Mouse (Mus musculus) bone marrow macrophage, adult 2 months (primary cell): ENCODE measurements around the gene Golt1a.

Experiments used
- CTCF ChIP-seq: IDR thresholded peaks from 2 replicates; pipeline ENCODE4 v1.5.1; 2012; ENCODE audit warnings: low read depth, mild to moderate bottlenecking, low read length, moderate library complexity
- POLR2A ChIP-seq: IDR thresholded peaks from 2 replicates; pipeline ENCODE4 v1.6.1; 2012; ENCODE audit warnings: mild to moderate bottlenecking, low read depth, low read length, borderline replicate concordance

DNA sequence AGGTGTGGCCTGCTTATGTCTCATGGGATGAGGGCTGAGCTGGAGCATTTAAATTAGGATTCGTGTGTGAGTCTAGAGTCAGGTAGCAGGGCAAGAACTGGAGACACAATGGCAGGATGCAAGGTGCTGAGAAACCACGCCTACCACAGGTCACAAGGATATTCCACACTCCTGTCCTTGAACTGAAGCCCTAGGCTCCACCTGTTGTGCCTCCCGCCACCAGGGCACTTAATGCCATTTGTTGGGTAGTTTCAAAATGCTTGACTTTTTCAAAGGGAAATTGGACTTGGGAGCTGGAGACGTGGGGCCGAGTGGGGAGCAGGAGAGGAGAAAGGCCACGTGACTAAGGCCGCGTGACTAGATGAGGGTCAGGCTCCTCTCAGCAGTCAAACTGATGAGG lies 16.4 kb downstream of the Golt1a start:
- TF ChIP-seq CTCF (no peak), POLR2A (no peak)
